Mouse (Mus musculus) embryo, embryonic 10.5 days (tissue): Measurements from ENCODE around the gene Snph.

ENCODE experiments used
- DNase-seq: peaks from one replicate; pipeline ENCODE4 v3.0.0-alpha.2; 2015; ENCODE audit warnings: low spot score

The Snph gene

DNA sequence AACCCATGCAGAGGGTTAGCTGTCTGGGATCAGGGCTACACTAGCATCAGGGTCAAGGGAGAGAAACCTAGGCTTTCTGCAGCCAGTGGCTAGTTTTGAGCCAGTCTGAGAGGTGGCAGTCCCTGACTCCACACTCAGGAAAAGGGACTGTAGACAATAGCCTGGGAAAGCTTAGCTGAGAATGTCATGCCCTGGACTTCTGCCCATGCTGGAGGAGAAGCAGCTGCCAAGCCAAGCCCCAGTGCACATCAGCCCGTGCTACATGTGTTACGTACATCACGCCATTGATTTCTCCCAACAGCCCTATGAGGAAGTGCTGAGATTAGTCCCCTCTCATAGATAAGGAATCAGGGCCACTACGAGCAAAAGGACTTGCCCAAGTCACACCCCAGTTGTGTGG is 30.3 kb downstream of the Snph start:
- DNase-seq = no peak

DNA sequence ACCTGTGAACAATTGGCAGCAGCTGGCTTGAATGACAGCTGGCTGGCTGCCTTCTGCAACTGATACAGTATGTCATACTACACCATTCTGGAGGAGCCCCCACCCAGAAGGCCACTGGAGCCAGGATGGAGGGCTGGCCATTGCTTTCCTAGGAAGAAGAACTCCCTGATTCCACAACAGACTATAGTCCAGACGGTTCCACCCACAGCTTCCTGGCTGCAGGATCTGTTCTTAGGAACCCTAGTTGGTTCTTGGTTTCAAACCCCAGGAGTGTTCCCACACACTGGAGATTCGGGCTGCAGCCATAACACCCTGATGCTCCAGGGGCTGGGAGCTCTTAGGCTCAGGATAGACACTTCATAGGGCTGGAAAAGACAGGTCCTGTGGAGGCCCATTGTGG is 34.3 kb downstream of the Snph start:
- no peak for DNase-seq

DNA sequence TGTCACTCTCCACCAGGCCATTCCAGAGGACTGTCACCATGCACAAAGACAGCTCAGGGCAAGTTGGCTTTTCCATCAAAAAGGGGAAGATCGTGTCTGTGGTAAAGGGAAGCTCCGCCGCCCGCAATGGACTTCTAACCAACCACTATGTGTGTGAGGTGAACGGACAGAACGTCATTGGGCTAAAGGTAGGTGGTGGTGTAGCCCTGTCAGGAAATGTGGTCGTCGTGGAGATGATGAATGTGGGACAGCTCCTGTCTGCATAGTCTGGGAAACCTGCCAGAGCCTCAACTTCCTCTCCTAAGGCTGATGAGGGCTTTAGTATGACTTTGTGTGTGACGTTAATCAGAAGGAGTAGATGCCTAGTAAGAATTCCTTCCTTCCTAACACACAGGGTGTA is 45.1 kb downstream of the Snph start:
- DNase-seq = no peak

DNA sequence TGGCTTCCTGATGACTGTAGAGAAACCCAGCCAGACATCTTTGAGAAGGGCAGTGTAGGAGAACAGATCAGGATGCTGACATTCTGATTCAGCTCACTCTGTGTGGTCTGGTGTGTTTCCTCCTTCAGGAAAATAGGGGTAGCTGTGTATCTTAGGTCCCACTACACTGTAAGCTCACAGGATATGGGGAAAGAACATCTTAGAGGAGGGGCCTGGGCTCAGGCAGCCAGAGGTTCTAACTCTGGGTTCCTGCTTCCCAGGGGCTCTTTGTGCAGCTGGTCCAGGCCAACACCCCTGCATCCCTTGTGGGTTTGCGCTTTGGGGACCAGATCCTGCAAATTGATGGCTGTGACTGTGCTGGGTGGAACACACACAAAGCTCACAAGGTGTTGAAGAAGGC is 45.6 kb downstream of the Snph start:
- no peak for DNase-seq

DNA sequence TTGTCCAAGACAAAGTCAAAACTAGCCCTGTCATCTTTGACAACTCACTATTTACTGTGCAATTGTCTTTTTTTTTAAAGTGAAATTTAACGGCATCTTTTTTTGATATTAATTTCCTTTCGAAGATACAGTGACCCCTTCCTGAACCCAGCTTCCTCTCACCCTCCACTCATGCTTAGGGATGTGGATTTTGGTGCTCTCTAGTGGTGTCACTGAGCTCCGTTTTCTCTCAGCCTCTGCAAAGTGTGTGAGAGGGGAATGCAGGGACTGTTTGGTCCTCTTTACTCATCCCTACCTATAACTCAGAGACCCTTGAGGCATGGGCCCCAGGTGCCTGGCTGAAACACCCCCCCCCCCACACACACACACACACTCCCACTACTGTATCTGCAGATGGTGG is 46.5 kb downstream of the Snph start:
- no peak for DNase-seq

DNA sequence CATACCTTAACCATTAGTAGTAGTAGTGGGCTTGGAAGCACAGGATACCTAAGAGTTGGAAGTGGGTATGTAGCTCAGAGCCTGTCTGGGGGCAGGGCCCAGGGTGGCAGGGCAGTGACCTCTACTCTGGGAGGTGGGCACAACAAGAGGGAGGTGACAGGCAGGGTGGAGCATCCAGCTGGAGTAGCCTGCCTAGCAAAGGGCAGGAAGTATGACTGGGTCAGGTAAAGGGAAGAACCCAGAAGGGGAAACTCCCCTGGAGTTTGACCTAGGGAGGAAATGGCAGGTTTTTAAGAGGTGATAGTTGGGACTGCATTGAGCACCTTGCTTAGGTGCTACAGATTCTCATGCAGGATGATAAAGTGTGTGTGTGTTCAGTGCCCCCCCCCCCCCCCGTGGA is 51.4 kb downstream of the Snph start:
- DNase-seq = no peak

DNA sequence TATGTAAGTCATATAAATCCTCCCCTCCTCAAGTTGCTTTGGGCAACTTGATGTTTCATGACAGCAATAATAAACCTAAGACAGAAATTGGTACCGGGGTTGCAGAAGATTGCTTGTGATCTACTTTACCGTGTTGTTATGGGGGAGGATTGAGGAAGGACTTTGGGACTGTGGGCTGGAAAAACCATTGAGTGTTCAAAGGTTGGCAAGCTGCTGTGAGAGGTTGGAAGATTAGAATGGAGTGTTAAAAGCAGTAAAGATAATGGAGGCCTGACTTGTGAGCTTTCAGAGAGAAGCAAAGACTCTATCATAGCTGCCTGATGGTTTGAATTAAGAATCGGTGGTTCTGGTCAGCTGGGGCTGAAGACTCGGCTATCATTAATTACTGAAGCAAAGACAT is 53.2 kb downstream of the Snph start:
- DNase-seq = no peak

DNA sequence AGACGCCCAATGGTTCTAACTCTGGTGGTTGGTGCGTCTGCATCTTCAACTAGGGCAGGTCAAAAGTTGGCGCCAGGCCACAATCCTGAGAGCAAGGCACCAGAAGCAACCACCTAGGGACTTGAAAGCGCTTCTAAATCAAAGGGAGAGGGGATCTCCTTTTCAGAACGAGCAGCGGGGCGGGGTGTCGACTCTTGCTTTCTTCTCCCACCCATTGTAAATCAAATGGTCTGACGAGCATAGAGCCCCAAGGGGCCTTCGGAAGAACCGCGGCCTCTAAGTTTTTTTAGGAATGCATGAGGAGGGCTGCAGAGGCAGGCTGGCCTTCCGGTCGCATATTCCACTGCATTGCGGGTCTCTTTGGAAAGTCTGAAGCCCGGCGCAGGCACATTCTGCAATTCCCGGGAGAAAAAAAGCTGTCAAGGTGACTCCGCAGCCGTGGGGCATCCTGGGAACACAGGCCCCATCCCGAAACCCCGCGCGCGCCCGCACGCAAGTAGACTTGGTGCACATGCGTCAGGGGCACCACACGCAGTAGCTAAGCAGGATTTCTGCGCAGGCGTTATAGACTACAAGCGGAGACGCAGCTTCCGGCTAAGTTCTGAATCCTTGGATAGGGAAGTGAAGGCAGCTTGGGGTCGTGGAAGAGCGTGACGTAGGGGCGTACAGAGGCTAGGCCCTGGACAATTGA is 56.5 kb downstream of the Snph start:
- DNase-seq = peak; percentile 92

DNA sequence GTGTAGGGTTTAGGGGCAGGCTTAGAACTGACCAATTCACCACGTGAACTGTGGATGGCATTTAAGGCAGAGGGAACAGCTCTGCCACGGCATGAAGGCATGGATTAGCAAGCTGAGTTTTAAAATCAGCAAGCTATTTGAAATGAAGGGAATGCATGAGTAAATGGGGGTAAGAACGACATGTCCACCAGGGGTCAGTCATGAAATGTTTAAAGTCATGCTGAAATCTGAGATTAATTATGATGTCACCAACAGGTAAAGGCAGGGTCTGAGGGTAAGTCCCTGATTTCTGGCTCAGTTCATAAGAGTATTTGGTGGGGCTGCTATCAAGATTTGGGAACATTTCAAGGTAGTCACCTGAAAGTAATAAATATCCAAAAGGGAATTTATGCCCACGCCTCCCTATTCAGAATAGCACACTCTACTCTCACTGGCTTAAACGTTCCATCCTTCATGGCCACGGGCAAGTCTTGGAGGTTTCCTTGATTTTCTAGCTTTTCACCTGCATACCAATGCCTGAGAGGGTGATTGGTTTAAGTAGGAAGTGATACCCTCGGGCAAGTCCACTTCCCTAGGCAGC is 57.2 kb downstream of the Snph start:
- DNase-seq = peak; percentile 81

DNA sequence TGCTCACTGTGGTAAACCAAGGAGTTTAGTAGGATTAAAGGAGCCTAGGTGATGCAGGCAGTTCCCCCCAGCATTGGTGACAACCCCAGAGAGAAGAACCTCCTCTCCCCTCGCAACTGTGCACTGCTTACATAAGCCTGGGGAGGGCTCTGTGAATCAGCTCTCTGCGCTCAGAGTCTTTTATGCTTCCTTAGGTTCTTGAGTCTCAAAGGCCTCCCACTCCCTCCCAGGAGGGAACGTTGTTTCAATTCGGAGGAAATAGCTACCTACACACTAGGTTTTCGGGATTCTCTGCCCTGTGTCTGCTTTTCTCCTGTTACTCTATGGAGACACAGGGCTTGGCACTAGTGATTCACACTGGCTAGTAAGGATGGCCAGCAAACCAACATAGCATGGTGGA is 57.8 kb downstream of the Snph start:
- no peak for DNase-seq

DNA sequence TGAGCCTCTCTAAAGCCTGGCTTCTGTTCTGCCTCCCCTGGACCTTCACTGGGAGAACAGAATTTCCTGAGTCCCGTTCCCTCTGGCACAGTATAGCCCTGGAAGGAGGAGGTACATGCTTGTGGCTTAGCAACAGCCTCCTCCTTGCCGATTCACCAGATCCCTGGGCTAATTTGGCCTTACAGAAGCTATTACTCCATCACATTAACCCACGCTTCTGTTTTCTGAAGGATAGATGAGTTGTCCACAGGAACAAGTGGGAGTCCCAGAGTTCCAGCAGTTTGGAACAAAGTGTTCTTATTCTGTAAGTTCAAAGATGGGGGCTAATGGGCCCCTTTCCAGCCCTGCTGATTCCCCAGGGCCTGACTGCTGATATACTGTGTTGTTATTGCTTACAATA is 58.7 kb downstream of the Snph start:
- DNase-seq = no peak

DNA sequence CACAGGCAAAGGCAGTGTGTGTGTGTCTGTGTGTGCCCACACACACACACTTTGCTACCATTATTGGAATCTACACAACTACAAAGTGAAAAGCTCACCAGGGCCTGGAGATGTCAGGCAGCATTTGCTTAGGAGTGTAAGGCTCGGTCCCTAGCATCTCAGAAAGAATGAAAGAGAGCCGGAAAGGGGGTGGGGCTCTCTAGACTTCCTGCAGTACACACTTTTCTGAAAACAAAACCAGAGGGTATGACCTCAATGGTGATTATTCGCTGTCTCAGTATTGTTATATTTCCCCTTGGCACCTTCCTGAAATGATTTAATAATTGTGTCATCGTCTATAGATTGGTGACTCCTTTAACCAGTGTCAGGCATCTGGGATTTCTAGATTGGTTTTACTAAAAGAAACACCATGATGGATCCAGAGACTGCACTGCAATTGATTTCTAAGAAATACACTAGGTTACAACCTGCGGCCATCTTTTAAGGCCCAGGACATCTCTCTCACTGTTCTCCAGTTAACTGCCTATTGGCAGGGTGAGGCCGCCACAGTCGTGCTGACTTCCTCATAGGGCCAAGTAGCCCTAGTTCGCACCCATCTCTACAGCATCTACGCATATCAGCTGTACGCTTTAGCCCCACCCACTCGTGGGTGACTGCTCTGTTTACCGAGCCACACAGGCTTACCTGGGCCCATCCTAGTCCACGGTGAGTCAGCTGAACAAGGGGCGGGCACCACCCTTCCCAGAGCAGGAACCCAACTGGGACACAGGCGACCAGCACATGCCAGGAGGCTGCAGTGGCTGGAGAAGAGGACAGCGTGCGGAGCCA is 60.3 kb downstream of the Snph start, which contains the start of gene Sdcbp2:
Gene Sdcbp2 (plus strand): TSS at position 750 of the 828 bp plus-strand sequence.
- DNase-seq = no peak

DNA sequence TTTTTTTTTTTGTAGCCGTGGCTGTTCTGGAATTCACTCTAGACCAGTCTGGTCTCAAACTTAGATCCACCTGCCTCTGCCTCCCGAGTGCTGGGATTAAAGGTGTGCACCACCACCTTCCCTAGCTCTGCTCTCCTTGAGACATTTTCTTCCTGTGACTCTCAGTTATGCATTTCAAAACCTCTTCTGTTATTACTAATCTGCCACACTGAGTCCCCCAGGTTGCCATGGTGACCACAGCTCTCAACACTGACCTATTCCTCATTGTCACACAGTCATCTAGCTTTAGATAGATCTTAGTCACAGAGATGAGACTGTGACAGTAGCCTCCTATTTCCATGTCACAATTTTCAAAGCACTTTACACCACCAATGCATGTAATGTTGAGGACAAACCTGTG is 62.9 kb downstream of the Snph start:
- no peak for DNase-seq

DNA sequence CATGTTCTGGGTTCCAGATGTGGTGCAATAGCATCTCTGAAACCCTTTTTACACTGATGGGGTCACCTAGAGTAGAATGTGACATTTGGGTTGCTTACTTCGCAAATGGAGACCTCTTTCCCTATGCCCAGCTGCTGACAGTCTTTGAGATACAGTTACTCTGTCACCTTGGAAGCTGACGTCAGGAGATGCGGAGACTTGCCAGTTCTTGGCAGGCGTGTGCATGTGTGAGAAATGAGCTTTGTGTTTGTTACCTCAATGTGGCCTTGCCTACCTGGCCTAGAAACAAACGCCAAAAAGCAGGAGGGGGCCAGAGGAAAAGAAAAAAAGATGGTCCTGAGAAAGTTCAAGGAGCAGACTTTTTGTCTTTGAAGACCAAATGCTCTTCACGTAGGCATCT is 65.5 kb downstream of the Snph start:
- no peak for DNase-seq

DNA sequence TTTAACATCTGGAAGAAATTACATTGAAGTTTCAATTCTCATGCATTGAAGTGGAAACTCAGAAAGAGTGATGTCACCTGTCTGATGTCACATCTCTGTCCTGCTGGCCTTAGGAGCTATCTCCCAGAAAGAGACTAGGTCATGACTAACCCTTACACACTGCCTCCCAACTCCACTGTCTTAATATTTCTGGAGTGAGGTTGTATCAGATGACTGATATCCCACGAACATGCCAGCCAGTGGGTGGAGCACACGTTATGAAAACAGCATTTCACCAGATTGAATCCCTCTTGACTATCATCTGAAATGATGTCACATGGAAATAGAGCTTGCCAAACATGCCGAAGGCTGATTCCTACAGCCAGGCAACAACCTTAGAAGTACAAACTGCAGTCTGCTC is 67.4 kb downstream of the Snph start:
- DNase-seq = no peak

DNA sequence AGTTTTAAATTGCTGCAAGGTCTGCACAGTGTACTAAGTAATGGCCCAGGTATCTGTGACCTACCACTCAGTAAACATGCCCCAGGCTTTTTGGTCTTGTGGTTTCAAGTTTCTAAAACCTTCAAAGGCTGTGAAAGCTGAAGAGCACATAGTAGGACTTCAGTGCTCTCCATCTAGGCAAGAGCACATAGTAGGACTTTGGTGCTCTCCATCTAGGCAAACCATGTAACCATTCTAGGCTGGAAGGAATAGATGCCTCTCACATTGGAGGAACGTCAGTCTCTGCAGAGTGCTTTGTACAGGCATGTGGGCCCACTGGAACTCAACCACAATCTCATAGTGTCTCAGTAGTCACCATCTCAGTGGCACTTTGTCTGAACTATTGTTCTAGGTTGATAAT is 68.4 kb downstream of the Snph start:
- no peak for DNase-seq

DNA sequence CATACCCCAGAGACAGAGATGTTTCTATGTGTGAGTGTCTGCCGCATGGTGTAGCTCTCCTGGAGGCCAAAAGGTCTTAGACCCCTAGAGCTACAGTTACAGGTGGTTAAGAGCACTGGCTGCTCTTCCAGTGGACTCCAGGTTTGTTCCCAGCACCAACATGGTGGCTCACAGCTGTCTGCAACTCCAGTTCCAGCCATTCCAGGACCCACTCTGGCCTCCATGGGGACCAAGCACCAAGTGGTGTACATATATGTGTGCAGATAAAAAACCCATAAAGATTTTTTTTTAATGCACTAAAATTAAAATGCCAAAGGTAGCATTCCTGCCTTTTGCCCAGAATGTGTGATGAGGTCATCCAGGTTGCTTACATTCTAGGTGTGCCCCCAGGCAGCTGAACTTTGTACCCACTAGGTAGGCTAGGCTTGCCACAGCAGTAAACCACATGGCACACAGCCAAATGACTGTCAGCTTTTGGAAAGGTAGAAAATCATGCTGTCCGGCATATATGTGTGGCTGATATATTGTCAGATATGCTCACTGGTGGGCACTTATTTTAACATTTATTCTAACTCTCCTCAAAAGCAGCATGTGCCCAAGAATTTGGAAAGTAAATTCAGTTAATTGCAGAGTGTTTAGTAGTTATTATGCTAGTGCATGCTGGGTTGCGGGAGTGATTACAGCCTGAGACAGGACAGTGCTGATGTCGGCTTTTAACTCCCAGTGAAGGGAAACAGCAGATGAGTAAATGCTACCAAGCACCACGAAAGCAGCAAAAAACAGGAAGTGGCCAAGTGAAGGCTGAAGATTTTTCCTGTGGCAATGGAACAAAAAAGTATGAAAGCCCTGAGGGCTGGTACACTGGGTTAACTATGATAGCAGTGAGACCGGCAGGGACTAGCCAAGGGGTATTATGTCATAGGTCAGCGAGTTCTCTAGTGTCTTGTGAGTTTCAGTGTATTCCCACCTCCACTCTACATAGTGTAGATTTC is 69.2 kb downstream of the Snph start:
- DNase-seq = no peak

DNA sequence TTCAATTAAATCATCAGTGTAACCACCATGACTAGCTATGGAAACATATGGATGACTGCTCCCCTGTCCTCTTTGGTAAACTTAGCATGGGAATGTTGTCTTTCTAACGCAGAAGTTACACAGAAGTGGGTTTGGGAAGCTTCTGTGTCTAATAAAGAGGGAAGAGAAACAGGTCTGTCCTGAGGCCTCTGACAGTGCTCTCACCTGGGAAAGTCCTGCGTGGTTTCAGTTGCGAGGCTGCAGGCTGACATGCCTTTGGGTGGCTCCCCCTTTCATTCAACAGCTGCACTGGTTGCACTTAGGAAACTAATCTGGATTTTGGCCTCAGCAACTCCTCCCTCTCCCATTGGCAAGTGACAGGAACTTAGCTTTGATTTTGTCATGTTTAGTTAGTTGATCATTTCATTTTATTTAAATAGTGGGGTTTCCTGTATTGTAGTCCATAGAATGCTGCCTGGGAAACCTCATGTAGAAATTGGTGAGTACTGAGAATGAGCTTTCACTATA is 82.7 kb downstream of the Snph start:
- DNase-seq = no peak

DNA sequence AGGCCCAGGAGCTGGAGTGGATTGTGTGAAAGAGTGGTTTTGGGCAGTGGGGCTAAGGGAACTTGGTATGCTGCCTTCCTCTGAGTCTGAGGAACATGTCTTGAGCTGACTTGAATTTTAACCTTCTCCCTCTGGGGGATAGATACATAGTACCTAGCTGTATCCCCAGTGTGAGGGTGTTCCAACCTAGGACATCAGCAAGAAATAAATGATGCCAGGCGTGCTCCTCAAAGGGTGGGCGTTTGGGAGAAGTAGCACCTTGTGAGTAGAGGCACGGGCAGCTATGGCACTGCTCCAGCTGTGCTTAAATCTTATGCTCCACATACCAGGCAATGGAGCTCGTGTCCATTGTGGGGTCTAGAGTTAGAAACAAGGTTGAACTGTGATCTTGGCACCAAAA is 85.8 kb downstream of the Snph start:
- DNase-seq = no peak

DNA sequence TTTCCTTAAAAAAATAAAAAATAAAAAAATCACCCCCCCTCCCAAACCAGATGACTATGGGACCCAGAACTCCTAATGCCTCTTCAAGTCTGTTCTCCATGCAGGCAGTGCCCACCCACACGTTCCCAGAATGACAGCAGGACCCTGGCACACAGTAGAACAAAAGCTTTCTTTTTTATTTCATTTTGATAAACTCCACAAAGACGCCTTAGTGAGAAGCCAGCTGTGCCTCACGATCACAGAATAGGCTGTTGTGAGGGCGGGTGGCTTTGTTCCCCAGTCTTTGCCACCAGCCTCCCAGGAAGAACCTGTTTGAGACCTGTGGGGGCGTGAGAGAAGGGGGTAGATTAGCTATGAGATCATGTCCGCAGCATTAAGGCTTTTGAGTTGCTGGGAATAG is 87.7 kb downstream of the Snph start:
- DNase-seq = no peak

DNA sequence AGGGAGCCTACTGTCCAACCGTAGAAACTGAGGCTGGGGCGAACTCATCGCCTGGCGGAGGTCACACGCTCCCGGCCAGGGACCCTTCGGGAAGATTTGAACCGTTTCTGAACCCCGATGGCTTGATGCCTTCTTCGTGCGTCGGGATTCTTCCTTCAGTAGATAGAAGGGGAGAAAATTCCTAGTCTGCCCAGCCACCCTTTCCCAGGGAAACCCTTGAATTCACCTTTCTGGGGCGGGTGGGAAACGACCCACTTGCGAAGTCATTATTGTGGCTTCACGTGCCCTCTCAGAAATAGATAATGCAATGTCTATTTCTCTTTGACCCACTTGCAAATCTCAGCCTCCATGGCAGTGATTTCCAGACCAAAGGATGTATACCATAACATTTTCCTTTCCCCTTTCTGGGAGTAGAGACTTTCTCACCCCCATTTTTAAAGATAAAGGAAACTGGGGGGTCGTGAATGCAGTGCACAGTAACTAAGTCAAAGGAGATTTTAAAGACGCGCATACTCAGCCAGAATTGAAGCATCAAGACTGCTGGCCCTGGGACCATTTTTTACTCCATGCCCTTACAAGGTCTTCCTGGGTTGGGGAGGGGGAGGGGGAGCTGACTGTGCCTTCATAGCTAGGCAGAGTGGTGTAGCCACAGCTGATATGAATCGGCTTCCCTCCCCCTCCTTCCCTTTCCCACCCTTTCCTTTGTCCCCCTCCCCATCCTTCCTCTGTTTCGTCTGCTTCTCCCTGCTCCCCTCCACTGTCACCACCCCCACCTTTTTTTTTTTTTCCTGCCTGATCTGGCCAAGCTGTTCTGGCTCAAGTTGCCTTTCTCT is 89.1 kb downstream of the Snph start:
- peak; percentile 85 for DNase-seq
